Mouse (Mus musculus): ENCODE data around the gene Cebpg. TPM values are rescaled to one million over a fixed set of nuclear protein-coding genes. Genes with fewer than 3 reads are reported as not detected.
A peak's percentile ranks its signal among the peaks of the same experiment; 100 is the strongest.

Gene Cebpg
- total and polyA plus RNA-seq, 2 experiments from 2014 or later: 13.2 to 14.9 TPM

DNA sequence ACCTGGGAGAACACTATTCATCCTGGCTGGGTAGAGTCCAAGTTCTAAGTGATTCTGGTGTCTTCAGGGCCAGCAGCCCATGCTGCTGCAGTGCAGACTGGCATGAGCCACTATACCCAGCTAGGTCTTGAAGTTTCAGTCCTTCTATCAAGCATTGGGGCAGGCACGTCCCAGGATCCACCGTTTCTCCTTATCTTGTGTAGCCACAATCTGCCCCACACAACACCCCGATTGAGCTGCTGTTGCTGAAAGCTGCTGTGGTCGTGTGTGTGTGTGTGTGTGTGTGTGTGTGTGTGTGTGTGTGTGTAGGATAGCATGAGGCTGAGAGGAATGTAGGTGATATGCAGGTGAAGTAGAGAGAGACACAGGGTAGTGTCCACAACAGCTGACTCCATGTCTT lies 20.8 kb downstream of the Cebpg start:
- DNase-seq (ENCODE audit: low spot score) (no peak), ATAC-seq (no peak)
- H3K36me3 ChIP-seq (ENCODE audit: insufficient read depth, low read length): no peaks in the 10 kb centered on the region; the same call in 1 of the 2 replicates
- H3K9me3 ChIP-seq (ENCODE audit: low read length): no peaks in the 10 kb centered on the region
- TF ChIP-seq CTCF (IDR thresholded peaks at IDR 0.05; ENCODE audit: low read depth): no peak
- H3K27me3 ChIP-seq (ENCODE audit: insufficient read depth, low read length): no peaks in the 10 kb centered on the region
- no peak overlapping the region for H3K4me3 ChIP-seq (ENCODE audit: low read length)
- peak overlapping the region; percentile 75; the same call in 1 of the 2 replicates for H3K27ac ChIP-seq
- H3K9ac ChIP-seq (replicated peaks; ENCODE audit: low read length): no peak overlapping the region
- peaks cover 17% of the 10 kb centered on the region for H3K4me1 ChIP-seq (ENCODE audit: insufficient read depth, low read length)
- 66% methylated on average over 4 of the region's 4 CpGs for WGBS
- H3K4me2 ChIP-seq (ENCODE audit: low read depth, low read length): no peak overlapping the region

- Histone ChIP-seq H3K4me1 (ENCODE audit: insufficient read depth, low read length) (peaks cover 17% of the 10 kb centered on the region), H3K36me3 (ENCODE audit: insufficient read depth, low read length) (no peaks in the 10 kb centered on the region; the same call in 1 of the 2 replicates), H3K27ac (peak overlapping the region; percentile 75; the same call in 1 of the 2 replicates), H3K9me3 (ENCODE audit: low read length) (no peaks in the 10 kb centered on the region), H3K9ac (replicated peaks; ENCODE audit: low read length) (no peak overlapping the region), H3K4me2 (ENCODE audit: low read depth, low read length) (no peak overlapping the region), H3K27me3 (ENCODE audit: insufficient read depth, low read length) (no peaks in the 10 kb centered on the region), H3K4me3 (ENCODE audit: low read length) (no peak overlapping the region)
- ATAC-seq: peak; percentile 13; the same call in 1 of the 2 replicates
- no peak; the same call in 1 of the 2 replicates for TF ChIP-seq CTCF (IDR thresholded peaks at IDR 0.05; ENCODE audit: low read depth)
- WGBS: 13% methylated on average over 6 of the region's 6 CpGs
- peak; percentile 58 for DNase-seq (ENCODE audit: low spot score)
Measured at GRCm38 (mm10) chr7:35035141-35035553, 21.2 kb downstream of the Cebpg start.

DNA sequence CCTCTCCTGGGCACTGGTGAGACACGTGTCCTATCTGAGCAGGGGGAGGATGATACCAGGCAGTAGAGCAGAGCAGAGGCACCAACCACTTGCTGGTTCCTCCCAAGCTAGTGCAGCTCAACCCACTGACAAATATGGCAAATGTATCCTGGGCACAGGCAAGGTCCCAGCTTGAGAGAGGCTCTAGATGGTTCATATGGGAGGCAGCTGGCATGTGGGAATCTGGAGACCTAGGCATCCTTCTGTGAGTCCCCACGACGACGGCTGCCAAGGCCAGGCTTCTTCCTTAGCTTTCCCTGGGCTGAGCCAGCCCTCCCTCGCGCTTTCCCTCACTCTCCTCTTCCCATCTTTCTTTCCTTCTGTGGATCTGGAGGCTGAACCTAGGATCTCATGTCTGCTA lies 25.8 kb downstream of the Cebpg start:
- Histone ChIP-seq H3K4me3 (ENCODE audit: low read length) (no peak overlapping the region), H3K4me2 (ENCODE audit: low read depth, low read length) (no peak overlapping the region), H3K9ac (replicated peaks; ENCODE audit: low read length) (no peak overlapping the region), H3K27me3 (ENCODE audit: insufficient read depth, low read length) (no peaks in the 10 kb centered on the region), H3K4me1 (ENCODE audit: insufficient read depth, low read length) (peaks cover 13% of the 10 kb centered on the region), H3K27ac (no peak overlapping the region), H3K9me3 (ENCODE audit: low read length) (no peaks in the 10 kb centered on the region), H3K36me3 (ENCODE audit: insufficient read depth, low read length) (no peaks in the 10 kb centered on the region; the same call in 1 of the 2 replicates)
- ATAC-seq: no peak
- WGBS: 65% methylated on average over 6 of the region's 6 CpGs
- TF ChIP-seq CTCF (IDR thresholded peaks at IDR 0.05; ENCODE audit: low read depth): no peak
- DNase-seq (ENCODE audit: low spot score): no peak

- Histone ChIP-seq H3K4me1 (ENCODE audit: insufficient read depth, low read length) (peaks cover 11% of the 10 kb centered on the region), H3K27me3 (ENCODE audit: insufficient read depth, low read length) (no peaks in the 10 kb centered on the region), H3K4me3 (ENCODE audit: low read length) (no peak overlapping the region), H3K27ac (no peak overlapping the region), H3K4me2 (ENCODE audit: low read depth, low read length) (no peak overlapping the region), H3K36me3 (ENCODE audit: insufficient read depth, low read length) (no peaks in the 10 kb centered on the region; the same call in 1 of the 2 replicates), H3K9me3 (ENCODE audit: low read length) (no peaks in the 10 kb centered on the region), H3K9ac (replicated peaks; ENCODE audit: low read length) (no peak overlapping the region)
- ATAC-seq (no peak), DNase-seq (ENCODE audit: low spot score) (no peak)
- no peak for TF ChIP-seq CTCF (IDR thresholded peaks at IDR 0.05; ENCODE audit: low read depth)
- 73% methylated on average over 3 of the region's 3 CpGs for WGBS
Measured at GRCm38 (mm10) chr7:35029648-35030047, 26.7 kb downstream of the Cebpg start.

DNA sequence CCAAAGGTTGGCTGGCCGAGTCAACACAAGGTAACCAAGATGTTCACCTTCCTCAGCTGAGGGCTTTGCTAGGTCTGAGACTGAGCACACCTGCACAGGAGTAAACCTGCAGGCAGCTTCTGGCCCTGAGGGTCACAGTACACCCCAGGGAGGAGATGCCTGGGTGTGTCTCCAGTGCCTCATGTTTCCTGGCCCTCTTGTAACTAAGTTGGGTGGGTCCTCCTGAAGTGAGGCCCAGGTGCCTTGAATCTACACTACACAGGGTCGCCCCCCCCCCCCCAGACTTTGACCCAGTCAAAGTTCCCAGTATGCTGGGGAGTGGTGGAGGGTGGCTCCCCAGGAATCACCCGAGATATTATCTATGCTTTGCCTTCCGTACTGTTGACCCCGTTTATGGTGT lies 27.1 kb downstream of the Cebpg start:
- no peak for TF ChIP-seq CTCF (IDR thresholded peaks at IDR 0.05; ENCODE audit: low read depth)
- no peak overlapping the region for H3K4me2 ChIP-seq (ENCODE audit: low read depth, low read length)
- no peak for ATAC-seq
- no peaks in the 10 kb centered on the region for H3K9me3 ChIP-seq (ENCODE audit: low read length)
- 89% methylated on average over 5 of the region's 5 CpGs for WGBS
- H3K36me3 ChIP-seq (ENCODE audit: insufficient read depth, low read length): no peaks in the 10 kb centered on the region; the same call in 1 of the 2 replicates
- H3K9ac ChIP-seq (replicated peaks; ENCODE audit: low read length): no peak overlapping the region
- H3K4me3 ChIP-seq (ENCODE audit: low read length): no peak overlapping the region
- peaks cover 10% of the 10 kb centered on the region for H3K4me1 ChIP-seq (ENCODE audit: insufficient read depth, low read length)
- no peak overlapping the region for H3K27ac ChIP-seq
- no peaks in the 10 kb centered on the region for H3K27me3 ChIP-seq (ENCODE audit: insufficient read depth, low read length)
- no peak for DNase-seq (ENCODE audit: low spot score)

DNA sequence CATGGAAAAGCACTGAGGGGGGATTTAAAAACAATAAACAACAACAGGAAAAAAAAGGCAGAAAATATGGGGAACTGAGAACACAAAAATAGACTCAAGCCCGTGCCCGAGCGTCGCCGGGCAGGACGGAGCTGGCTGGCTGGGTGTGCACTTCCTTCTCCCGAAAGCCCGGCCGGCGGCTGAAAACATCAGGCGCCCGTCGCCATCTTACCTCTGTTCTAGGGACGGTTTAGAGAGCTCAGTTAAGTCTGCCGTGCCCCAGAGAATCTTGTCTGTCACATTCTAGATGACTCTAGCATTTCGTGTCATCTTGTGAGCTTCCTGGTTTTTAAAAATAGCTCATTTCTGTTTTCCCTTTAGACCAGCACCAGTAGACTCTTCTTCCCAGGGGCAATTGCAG lies 27.8 kb downstream of the Cebpg start:
- no peak for TF ChIP-seq CTCF (IDR thresholded peaks at IDR 0.05; ENCODE audit: low read depth)
- no peak overlapping the region for H3K4me3 ChIP-seq (ENCODE audit: low read length)
- H3K27me3 ChIP-seq (ENCODE audit: insufficient read depth, low read length): no peaks in the 10 kb centered on the region
- 78% methylated on average over 16 of the region's 16 CpGs for WGBS
- DNase-seq (ENCODE audit: low spot score) (no peak), ATAC-seq (no peak)
- no peaks in the 10 kb centered on the region for H3K9me3 ChIP-seq (ENCODE audit: low read length)
- no peak overlapping the region for H3K9ac ChIP-seq (replicated peaks; ENCODE audit: low read length)
- H3K4me2 ChIP-seq (ENCODE audit: low read depth, low read length): no peak overlapping the region
- peaks cover 6% of the 10 kb centered on the region; the same call in 1 of the 2 replicates for H3K4me1 ChIP-seq (ENCODE audit: insufficient read depth, low read length)
- no peaks in the 10 kb centered on the region; the same call in 1 of the 2 replicates for H3K36me3 ChIP-seq (ENCODE audit: insufficient read depth, low read length)
- no peak overlapping the region for H3K27ac ChIP-seq

GRCm38 (mm10) chr7:35027801-35028420 lies 28.5 kb downstream of the Cebpg start:
- Histone ChIP-seq H3K9me3 (ENCODE audit: low read length) (no peaks in the 10 kb centered on the region), H3K4me1 (ENCODE audit: insufficient read depth, low read length) (peaks cover 6% of the 10 kb centered on the region; the same call in 1 of the 2 replicates), H3K27me3 (ENCODE audit: insufficient read depth, low read length) (no peaks in the 10 kb centered on the region), H3K9ac (replicated peaks; ENCODE audit: low read length) (no peak overlapping the region), H3K27ac (peak overlapping the region; percentile 32; the same call in 1 of the 2 replicates), H3K4me2 (ENCODE audit: low read depth, low read length) (no peak overlapping the region), H3K36me3 (ENCODE audit: insufficient read depth, low read length) (no peaks in the 10 kb centered on the region; the same call in 1 of the 2 replicates), H3K4me3 (ENCODE audit: low read length) (no peak overlapping the region)
- WGBS: 41% methylated on average over 9 of the region's 9 CpGs
- ATAC-seq (no peak), DNase-seq (ENCODE audit: low spot score) (no peak)
- TF ChIP-seq CTCF (IDR thresholded peaks at IDR 0.05; ENCODE audit: low read depth): no peak
